Mouse (Mus musculus): ENCODE measurements at regions not wholly inside any gene's neighbourhood (a gene's known extent, or its start where the extent isn't known, plus 50 kb on each side); places are given as distances from the start of the nearest gene placed in this dataset.

DNA sequence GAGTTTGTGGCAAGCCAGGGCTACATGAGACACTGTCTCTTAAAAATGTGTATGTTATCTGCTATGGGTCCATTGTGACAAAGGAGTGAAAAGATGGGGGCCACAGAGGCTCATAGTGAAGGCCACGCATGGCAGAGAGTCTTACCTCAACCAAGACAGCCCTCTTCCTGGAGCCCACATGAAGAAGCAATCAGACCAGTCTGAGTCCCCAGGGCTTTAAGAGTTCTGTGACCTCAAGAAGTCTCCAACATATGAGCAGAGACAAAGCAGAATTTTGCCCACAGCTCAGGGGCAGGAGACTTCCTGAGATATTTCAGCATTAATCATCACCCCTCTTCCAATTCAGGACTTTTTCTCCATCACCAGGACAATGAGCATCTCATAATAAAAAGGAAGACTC lies 50.4 kb upstream of the Ankrd34c start:
- no peak for ATAC-seq

Data from inflammation-experienced regulatory T-cells, adult 6 months (primary cell).